Mouse (Mus musculus) G1E-ER4 (cell line): ENCODE data around the gene Iqcj. TPM values are rescaled to one million over a fixed set of nuclear protein-coding genes. Genes with fewer than 3 reads are reported as not detected.

Experiments
- GATA1 ChIP-seq: IDR thresholded peaks from one replicate; pipeline ENCODE4 v1.8.0; 2012; ENCODE audit warnings: low read length, inconsistent platforms
- polyA plus RNA-seq: library from polyadenylated mRNA; stranded (reverse); fragments of >175 nt; gene quantifications from 2 replicates; pipeline ENCODE4 v1.2.3, GENCODE M21; 2012

Iqcj gene
- not detected in 2 replicates for polyA plus RNA-seq

DNA sequence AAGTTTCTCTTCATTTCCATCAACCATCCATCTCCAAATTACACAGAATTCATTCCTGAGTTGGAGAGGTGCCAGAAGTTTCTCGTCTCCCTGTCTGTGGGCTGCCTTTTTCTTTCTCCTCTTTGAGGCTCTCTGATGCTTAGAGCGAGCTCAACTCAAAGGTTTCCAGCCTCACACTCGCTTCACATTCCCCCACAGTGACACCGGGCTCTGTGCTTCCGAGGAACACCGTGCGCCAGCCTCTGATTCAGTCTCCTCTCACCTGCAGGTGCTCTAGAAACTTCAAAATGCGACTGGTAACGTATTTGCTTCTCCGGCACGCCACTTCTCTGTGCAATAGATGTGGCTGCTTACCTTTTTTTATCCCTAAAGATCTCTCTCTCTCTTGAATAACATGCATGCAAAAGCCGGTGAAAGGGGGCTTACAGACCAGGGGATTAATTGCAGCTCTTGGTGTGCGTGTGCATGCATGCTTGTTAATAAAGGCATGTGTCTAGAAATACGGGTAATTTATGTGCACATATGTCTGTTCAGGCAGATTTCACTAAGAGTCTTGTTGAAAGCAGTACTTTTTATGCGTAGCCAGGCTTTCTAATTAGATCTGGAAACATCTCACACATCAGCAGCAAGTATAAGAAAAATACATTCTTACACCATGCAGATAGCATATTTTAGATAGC lies at the start of gene Iqcj, which contains the start of gene Iqschfp:
Gene Iqcj (plus strand): TSS at position 195 of the 680 bp plus-strand sequence.
Gene Iqschfp (plus strand): TSS at position 207 of the 680 bp plus-strand sequence.
- TF ChIP-seq GATA1, result no peak

DNA sequence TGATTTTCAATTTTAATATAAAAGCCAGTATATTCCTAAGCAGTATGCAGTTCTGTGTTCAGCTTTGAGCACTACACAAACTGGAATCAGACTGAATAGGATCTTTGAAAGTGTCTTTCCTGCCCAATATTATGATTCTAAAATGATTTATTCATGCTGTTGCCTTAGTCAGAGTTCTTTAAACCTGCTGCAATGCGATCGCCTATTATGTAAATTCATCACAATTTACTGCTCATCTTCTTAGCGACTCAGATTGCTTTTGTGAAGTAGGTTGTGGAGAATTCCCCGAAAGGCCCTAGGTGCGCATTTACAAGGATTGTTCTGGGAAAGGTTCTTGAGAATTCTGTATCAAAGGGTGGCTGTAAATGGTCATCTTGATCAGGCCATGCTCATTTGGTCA lies 39.6 kb upstream of the Iqcj start:
- TF ChIP-seq GATA1, result no peak

- TF ChIP-seq GATA1, result no peak
Observed at GRCm38 (mm10) chr3:67861524-67861923, 30.5 kb upstream of the Iqcj start.

DNA sequence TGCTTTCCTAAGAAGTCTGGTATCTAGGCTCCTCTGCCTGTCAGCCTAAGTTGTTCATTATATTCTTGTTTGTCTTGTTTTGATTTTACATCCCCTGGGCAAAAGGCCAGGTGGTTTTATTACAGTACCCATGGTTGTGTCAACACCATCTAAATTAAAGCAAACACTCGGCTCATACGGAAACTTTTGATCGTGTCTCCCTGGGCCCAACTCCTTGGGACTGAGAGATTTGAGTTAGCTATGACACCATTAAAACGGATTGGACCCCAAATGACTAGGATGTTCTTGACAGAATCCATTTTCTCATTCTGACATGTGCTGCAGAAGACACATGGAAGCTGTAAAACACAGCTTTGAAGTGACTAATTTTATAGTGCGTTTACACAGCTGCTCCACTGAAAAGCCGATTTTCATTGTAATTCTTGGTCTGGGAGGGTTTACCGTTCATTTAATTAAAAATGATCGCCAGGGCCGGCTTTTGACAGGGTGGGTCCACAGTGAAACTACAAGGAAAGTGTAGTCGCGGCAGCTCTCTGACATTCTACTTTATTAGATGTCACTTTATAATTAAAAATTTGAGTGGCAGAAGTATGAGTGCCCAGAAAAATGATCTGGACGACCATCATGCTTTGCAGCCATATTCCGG lies 24.5 kb upstream of the Iqcj start:
- no peak for TF ChIP-seq GATA1

- no peak for TF ChIP-seq GATA1
Observed at GRCm38 (mm10) chr3:67869424-67869823, 22.6 kb upstream of the Iqcj start.

DNA sequence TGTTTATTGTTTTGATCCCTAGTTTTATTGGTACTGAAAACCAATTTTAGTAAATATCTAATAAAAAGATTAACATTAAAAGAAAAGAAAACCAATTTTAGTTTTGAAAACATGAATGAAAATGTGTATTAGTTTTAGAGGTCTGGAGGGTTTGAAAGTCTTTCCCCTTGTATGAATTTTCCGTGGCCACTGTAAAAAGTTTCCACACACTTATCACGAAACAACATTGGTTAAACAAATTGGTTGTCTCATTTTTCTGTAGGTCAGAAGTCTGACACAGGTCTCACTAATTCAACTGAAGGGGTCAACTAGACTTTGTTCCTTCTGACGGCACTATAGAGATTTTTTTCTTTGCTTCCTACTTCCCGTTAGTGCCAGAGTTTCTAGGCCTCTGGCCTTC lies 14.8 kb upstream of the Iqcj start:
- TF ChIP-seq GATA1, result no peak

DNA sequence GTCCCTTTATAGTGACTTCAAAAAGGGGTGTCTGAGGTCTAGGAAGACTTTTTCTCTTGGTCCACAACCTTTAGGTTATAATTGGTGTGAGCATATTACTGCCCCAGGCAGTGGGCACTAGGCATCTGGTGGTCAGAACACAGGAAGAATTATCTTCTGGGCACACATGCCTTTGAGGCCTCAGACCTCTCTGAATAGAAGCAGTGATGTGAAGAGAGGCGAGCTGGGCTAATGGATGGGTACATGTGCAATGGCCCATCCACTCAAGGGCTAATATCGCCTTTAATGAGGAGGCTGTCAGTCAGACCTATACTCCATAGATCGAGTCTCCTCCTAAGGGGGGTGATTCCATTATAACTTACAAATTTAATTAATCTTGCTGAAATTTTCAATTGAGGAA lies 7.7 kb upstream of the Iqcj start:
- TF ChIP-seq GATA1, result no peak

GRCm38 (mm10) chr3:67886176-67886575 lies 5.8 kb upstream of the Iqcj start:
- TF ChIP-seq GATA1, result no peak

DNA sequence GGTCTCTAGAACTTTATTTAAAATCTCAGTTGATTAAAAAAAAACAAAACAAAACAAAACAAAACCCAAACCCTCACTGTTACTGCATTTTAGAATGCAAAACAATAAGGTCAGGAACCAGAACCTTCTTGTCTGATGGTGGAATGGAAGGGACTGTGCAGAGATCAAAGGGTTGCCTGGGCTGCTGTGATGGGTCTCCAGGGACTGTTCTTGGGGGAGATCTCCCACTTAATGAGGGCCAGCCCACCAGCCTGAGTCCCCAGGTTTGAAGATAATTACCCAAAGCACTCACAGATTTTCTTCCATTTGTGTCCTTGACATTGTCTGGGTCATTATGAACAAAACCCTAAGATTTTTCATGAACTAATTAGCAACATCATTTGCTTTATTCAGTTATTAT lies 4.8 kb upstream of the Iqcj start:
- no peak for TF ChIP-seq GATA1

GRCm38 (mm10) chr3:67892768-67893167 lies 748 bp downstream of the Iqcj start:
- no peak for TF ChIP-seq GATA1

DNA sequence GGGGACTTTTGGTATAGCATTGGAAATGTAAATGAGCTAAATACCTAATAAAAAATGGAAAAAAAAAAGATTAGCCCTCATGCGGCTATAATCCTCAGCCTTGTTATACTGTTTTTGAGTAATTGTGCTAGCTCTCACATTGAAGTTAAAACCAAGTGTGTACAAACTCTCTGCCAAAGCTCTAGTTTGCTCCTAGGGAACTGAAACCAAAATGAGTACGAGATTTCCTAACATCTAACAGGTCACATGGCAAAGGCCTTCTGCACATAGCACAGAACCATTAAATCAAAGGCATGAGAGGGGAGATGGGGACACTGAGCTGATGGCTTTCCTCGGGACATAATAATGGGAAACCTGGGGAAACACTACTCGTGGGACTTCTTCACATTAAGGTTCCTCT lies 10.5 kb downstream of the Iqcj start:
- TF ChIP-seq GATA1, result no peak

DNA sequence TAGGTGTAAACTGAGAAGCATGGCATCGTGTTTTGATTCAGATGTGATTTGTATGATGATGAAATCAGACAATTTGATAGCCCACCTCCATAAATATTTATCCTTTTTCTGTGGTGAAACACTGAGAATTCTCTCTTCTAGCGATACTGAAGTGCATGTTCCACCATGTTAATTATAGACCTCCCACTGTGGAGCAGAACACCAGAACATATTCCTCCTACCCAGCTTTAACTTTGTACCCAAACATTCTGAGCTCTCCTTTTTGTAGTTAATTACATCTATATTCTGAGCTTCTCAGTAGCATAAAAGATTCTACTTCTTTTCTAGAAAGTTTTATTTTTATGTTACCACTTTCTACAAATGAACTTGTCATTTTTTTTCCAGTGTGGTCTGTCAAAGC lies 16.6 kb downstream of the Iqcj start:
- TF ChIP-seq GATA1, result no peak

DNA sequence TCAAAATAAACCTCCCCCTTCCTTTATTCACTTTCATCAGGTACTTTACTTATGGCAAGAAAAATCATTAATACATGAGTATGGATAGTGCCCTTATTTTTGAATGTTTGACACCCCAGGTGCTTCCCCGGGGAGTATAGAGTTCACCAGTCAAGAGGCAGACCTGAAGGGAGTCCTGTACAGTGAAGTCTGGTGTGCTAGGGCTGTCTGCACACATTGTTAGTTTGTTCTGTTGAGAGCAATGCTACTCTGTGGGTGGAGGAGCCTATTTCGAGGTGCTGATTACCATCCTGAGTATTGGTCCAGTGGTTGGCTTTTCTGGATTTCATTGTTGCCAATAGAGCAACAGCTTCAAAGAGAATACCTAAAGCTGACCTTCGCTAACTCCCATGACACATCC lies 26.1 kb downstream of the Iqcj start:
- TF ChIP-seq GATA1, result no peak

- TF ChIP-seq GATA1, result no peak
Observed at GRCm38 (mm10) chr3:67918634-67919259, 26.7 kb downstream of the Iqcj start.

- TF ChIP-seq GATA1, result no peak
Observed at GRCm38 (mm10) chr3:67923095-67923494, 31.1 kb downstream of the Iqcj start.

DNA sequence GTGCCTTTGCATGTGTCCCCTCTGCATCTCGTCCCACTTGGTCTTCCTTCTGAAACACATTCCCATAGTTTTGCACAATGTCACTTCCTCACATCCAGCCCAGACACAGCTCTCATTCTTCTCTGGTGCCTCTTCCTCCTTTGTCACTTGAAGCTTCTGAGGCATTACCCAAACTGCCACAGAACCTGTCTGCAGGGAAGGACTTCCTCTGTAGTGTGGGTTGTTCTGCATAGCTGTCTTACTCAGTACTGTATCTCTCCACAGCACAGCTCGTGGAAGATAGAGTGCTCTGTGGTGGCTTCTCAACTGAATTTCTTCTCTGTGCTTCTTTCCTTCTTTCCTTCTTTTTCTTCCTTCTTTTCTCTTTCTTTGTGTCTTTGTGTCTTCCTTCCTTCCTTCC lies 33.4 kb downstream of the Iqcj start:
- TF ChIP-seq GATA1, result no peak
